Mouse (Mus musculus) heart, embryonic 11.5 days (tissue): ENCODE results near the gene Kmt2c. TPM values are rescaled to one million over a fixed set of nuclear protein-coding genes. Genes with fewer than 3 reads are reported as not detected.

ENCODE experiments used
- ATAC-seq: fragments of 200-750 bp; cut with Nextera tagmentation; replicated peaks from 2 replicates; pipeline ENCODE4 v1.8.0; 2017; ENCODE audit warnings: moderate library complexity; ENCODE audit not compliant: insufficient number of reproducible peaks, low FRiP score, low TSS enrichment
- H3K27ac ChIP-seq: fragments of 300-500 bp; sonication (generic); 2 replicates; pipeline ENCODE4 v1.5.1; 2014; ENCODE audit warnings: mild to moderate bottlenecking, low read depth, low read length
- H3K27me3 ChIP-seq: fragments of 300-500 bp; sonication (generic); 2 replicates; pipeline ENCODE4 v1.6.1; 2014; ENCODE audit warnings: mild to moderate bottlenecking, low read length, mixed read lengths; ENCODE audit not compliant: control insufficient read depth, insufficient read depth
- H3K36me3 ChIP-seq: fragments of 300-500 bp; sonication (generic); 2 replicates; pipeline ENCODE4 v1.6.1; 2014; ENCODE audit warnings: mild to moderate bottlenecking, low read length, moderate library complexity, mixed read lengths; ENCODE audit not compliant: control insufficient read depth, insufficient read depth
- H3K4me1 ChIP-seq: fragments of 300-500 bp; sonication (generic); 2 replicates; pipeline ENCODE4 v1.6.1; 2014; ENCODE audit warnings: low read length; ENCODE audit not compliant: control insufficient read depth, insufficient read depth
- H3K4me2 ChIP-seq: fragments of 300-500 bp; sonication (generic); 2 replicates; pipeline ENCODE4 v1.6.1; 2014; ENCODE audit warnings: mild to moderate bottlenecking, moderate library complexity
- H3K4me3 ChIP-seq: fragments of 300-500 bp; sonication (generic); 2 replicates; pipeline ENCODE4 v1.5.1; 2014; ENCODE audit warnings: low read depth, low read length
- H3K9ac ChIP-seq: fragments of 300-500 bp; sonication (generic); 2 replicates; pipeline ENCODE4 v1.6.1; 2014; ENCODE audit warnings: mild to moderate bottlenecking, low read depth, low read length, moderate library complexity
- H3K9me3 ChIP-seq: fragments of 300-500 bp; sonication (generic); replicated peaks from 2 replicates; pipeline ENCODE4 v1.6.1; 2016; ENCODE audit warnings: low read length; ENCODE audit not compliant: control insufficient read depth
- WGBS: fragments of 180-500 bp; shearing (Covaris S2); extraction: QIAGEN DNeasy Blood & Tissue Kit; methylation state at CpG from one replicate; pipeline ENCODE4 v1.1.7; 2014; ENCODE audit not compliant: insufficient replicate concordance; 5-methylcytosine and 5-hydroxymethylcytosine counted together
- polyA plus RNA-seq: library from polyadenylated mRNA; unstranded; fragments of >200 nt; fragmentation: Nextera tagmentation; extraction: Ambion mirVana; gene quantifications from 2 replicates; pipeline ENCODE4 v1.2.1, GENCODE M21; 2014

The Kmt2c gene
- polyA plus RNA-seq, 1 experiment from 2014 or later, result 12.9 TPM

- WGBS, result 81% methylated on average over 2 of the region's 2 CpGs
- Histone ChIP-seq H3K36me3 (no peaks in the 10 kb centered on the region), H3K4me1 (peaks cover 3% of the 10 kb centered on the region; the same call in 1 of the 2 replicates), H3K9ac (no peak overlapping the region), H3K4me3 (no peak overlapping the region), H3K4me2 (no peak overlapping the region), H3K27me3 (no peaks in the 10 kb centered on the region), H3K9me3 (peaks cover 3% of the 10 kb centered on the region; the same call in 1 of the 2 replicates), H3K27ac (no peak overlapping the region)
- ATAC-seq, result no peak
Observed at GRCm38 (mm10) chr5:25535566-25535965, 37.0 kb upstream of the Kmt2c start.

- H3K36me3 ChIP-seq, result no peaks in the 10 kb centered on the region
- no peak overlapping the region for H3K9ac ChIP-seq
- ATAC-seq, result no peak
- no peak overlapping the region for H3K27ac ChIP-seq
- H3K27me3 ChIP-seq, result no peaks in the 10 kb centered on the region
- H3K4me2 ChIP-seq, result no peak overlapping the region
- WGBS, result 66% methylated on average over 5 of the region's 5 CpGs
- H3K4me1 ChIP-seq, result peaks cover 3% of the 10 kb centered on the region; the same call in 1 of the 2 replicates
- H3K4me3 ChIP-seq, result no peak overlapping the region
- peaks cover 3% of the 10 kb centered on the region; the same call in 1 of the 2 replicates for H3K9me3 ChIP-seq
Observed at GRCm38 (mm10) chr5:25533298-25533697, 34.7 kb upstream of the Kmt2c start.

GRCm38 (mm10) chr5:25532256-25533147 is 33.9 kb upstream of the Kmt2c start:
- peaks cover 2% of the 10 kb centered on the region; the same call in 1 of the 2 replicates for H3K9me3 ChIP-seq
- H3K4me3 ChIP-seq, result no peak overlapping the region
- H3K27ac ChIP-seq, result no peak overlapping the region
- no peak overlapping the region for H3K4me2 ChIP-seq
- WGBS, result 44% methylated on average over 18 of the region's 18 CpGs
- no peak overlapping the region for H3K9ac ChIP-seq
- H3K36me3 ChIP-seq, result no peaks in the 10 kb centered on the region
- H3K27me3 ChIP-seq, result no peaks in the 10 kb centered on the region
- peaks cover 3% of the 10 kb centered on the region; the same call in 1 of the 2 replicates for H3K4me1 ChIP-seq
- ATAC-seq, result no peak

GRCm38 (mm10) chr5:25530629-25531028 is 32.0 kb upstream of the Kmt2c start:
- Histone ChIP-seq H3K27ac (no peak overlapping the region), H3K4me1 (peaks cover 5% of the 10 kb centered on the region; the same call in 1 of the 2 replicates), H3K9me3 (no peaks in the 10 kb centered on the region), H3K27me3 (no peaks in the 10 kb centered on the region), H3K4me3 (peak overlapping the region; percentile 71), H3K9ac (no peak overlapping the region), H3K4me2 (peak overlapping the region; percentile 43), H3K36me3 (no peaks in the 10 kb centered on the region)
- WGBS, result 37% methylated on average over 2 of the region's 2 CpGs
- no peak for ATAC-seq

GRCm38 (mm10) chr5:25529529-25530421 is 31.2 kb upstream of the Kmt2c start:
- no peaks in the 10 kb centered on the region for H3K9me3 ChIP-seq
- peak; percentile 100 for ATAC-seq
- H3K27ac ChIP-seq, result peak overlapping the region; percentile 98
- no peaks in the 10 kb centered on the region for H3K27me3 ChIP-seq
- H3K36me3 ChIP-seq, result no peaks in the 10 kb centered on the region
- H3K9ac ChIP-seq, result peak overlapping the region; percentile 85
- under 1% methylated on average over 77 of the region's 87 CpGs for WGBS
- peak overlapping the region; percentile 81 for H3K4me2 ChIP-seq
- peaks cover 5% of the 10 kb centered on the region; the same call in 1 of the 2 replicates for H3K4me1 ChIP-seq
- peak overlapping the region; percentile 71 for H3K4me3 ChIP-seq

GRCm38 (mm10) chr5:25528851-25529528 is 30.4 kb upstream of the Kmt2c start:
- ATAC-seq, result peak; percentile 15; the same call in 1 of the 2 replicates
- no peaks in the 10 kb centered on the region for H3K27me3 ChIP-seq
- H3K4me2 ChIP-seq, result peak overlapping the region; percentile 81
- no peaks in the 10 kb centered on the region for H3K36me3 ChIP-seq
- H3K4me1 ChIP-seq, result peaks cover 5% of the 10 kb centered on the region; the same call in 1 of the 2 replicates
- no peaks in the 10 kb centered on the region for H3K9me3 ChIP-seq
- peak overlapping the region; percentile 74 for H3K27ac ChIP-seq
- H3K4me3 ChIP-seq, result peak overlapping the region; percentile 71
- 6% methylated on average over 22 of the region's 22 CpGs for WGBS
- H3K9ac ChIP-seq, result peak overlapping the region; percentile 78

- peaks cover 5% of the 10 kb centered on the region; the same call in 1 of the 2 replicates for H3K4me1 ChIP-seq
Observed at GRCm38 (mm10) chr5:25527971-25528370, 29.4 kb upstream of the Kmt2c start.

GRCm38 (mm10) chr5:25526926-25527325 is 28.3 kb upstream of the Kmt2c start:
- Histone ChIP-seq H3K4me2 (no peak overlapping the region), H3K4me1 (peaks cover 5% of the 10 kb centered on the region; the same call in 1 of the 2 replicates), H3K27ac (no peak overlapping the region), H3K4me3 (no peak overlapping the region), H3K9ac (0 out of 2 replicates have a peak overlapping the region, but pooled peaks have one; percentile 11), H3K9me3 (no peaks in the 10 kb centered on the region), H3K36me3 (no peaks in the 10 kb centered on the region), H3K27me3 (no peaks in the 10 kb centered on the region)
- WGBS, result 34% methylated on average over 4 of the region's 4 CpGs
- ATAC-seq, result no peak

More at GRCm38 (mm10) chr5:25527971-25528370, 29.4 kb upstream of the Kmt2c start:
- Histone ChIP-seq H3K9ac (no peak overlapping the region), H3K9me3 (no peaks in the 10 kb centered on the region), H3K4me2 (no peak overlapping the region), H3K27ac (no peak overlapping the region), H3K4me3 (no peak overlapping the region), H3K27me3 (no peaks in the 10 kb centered on the region), H3K36me3 (no peaks in the 10 kb centered on the region)
- no peak for ATAC-seq
- 71% methylated on average over 1 of the region's 1 CpGs for WGBS
